Mouse (Mus musculus) layer of hippocampus, adult 11-12 months (tissue): Measurements from ENCODE around the gene Hoxd3.

Experiments used
- DNase-seq: peaks from one replicate; pipeline ENCODE4 v3.0.0; 2022; ENCODE audit warnings: low spot score

Hoxd3 gene

GRCm38 (mm10) chr2:74730331-74730730, 18.6 kb downstream of the Hoxd3 start:
- no peak for DNase-seq

- DNase-seq: no peak
These were observed 19.3 kb downstream of the Hoxd3 start for GRCm38 (mm10) chr2:74731055-74731454.

GRCm38 (mm10) chr2:74731799-74732512, 20.2 kb downstream of the Hoxd3 start:
- no peak for DNase-seq

GRCm38 (mm10) chr2:74732513-74733316, 21.0 kb downstream of the Hoxd3 start:
- no peak for DNase-seq

- no peak for DNase-seq
These were observed 21.6 kb downstream of the Hoxd3 start for GRCm38 (mm10) chr2:74733317-74733661.

GRCm38 (mm10) chr2:74733765-74734164, 22.0 kb downstream of the Hoxd3 start:
- no peak for DNase-seq

GRCm38 (mm10) chr2:74734451-74734850, 22.7 kb downstream of the Hoxd3 start:
- DNase-seq: no peak

- DNase-seq: no peak
These were observed 23.5 kb downstream of the Hoxd3 start for GRCm38 (mm10) chr2:74734996-74735811.

- no peak for DNase-seq
These were observed 24.3 kb downstream of the Hoxd3 start for GRCm38 (mm10) chr2:74735851-74736687.

GRCm38 (mm10) chr2:74736688-74737577, 25.2 kb downstream of the Hoxd3 start:
- DNase-seq: no peak

GRCm38 (mm10) chr2:74737578-74738070, 25.9 kb downstream of the Hoxd3 start:
- no peak for DNase-seq

GRCm38 (mm10) chr2:74738623-74739475, 27.1 kb downstream of the Hoxd3 start:
- DNase-seq: no peak

GRCm38 (mm10) chr2:74739476-74739800, 27.7 kb downstream of the Hoxd3 start:
- DNase-seq: no peak

GRCm38 (mm10) chr2:74739869-74740268, 28.1 kb downstream of the Hoxd3 start:
- no peak for DNase-seq

- no peak for DNase-seq
These were observed 28.8 kb downstream of the Hoxd3 start for GRCm38 (mm10) chr2:74740311-74741091.

GRCm38 (mm10) chr2:74741252-74741978, 29.7 kb downstream of the Hoxd3 start:
- DNase-seq: no peak

- no peak for DNase-seq
These were observed 30.2 kb downstream of the Hoxd3 start for GRCm38 (mm10) chr2:74741979-74742277.

GRCm38 (mm10) chr2:74745540-74746297, 34.0 kb downstream of the Hoxd3 start:
- DNase-seq: no peak
